Mouse (Mus musculus) megakaryocyte, embryonic 14.5 days (primary cell): Measurements from ENCODE around the gene Itpr1. TPM values are rescaled to one million over a fixed set of nuclear protein-coding genes. Genes with fewer than 3 reads are reported as not detected.

Experiments
- H3K27me3 ChIP-seq: replicated peaks from 2 replicates; pipeline ENCODE3; 2012; ENCODE audit warnings: inconsistent platforms
- H3K36me3 ChIP-seq: replicated peaks from 2 replicates; pipeline ENCODE3; 2012; ENCODE audit warnings: low read length, inconsistent platforms, mixed read lengths
- H3K4me1 ChIP-seq: 2 replicates; pipeline ENCODE4 v1.6.1; 2012; ENCODE audit warnings: inconsistent platforms
- H3K4me3 ChIP-seq: replicated peaks from 2 replicates; pipeline ENCODE3; 2012; ENCODE audit warnings: moderate library complexity, mild to moderate bottlenecking, inconsistent platforms
- H3K9me3 ChIP-seq: 2 replicates; pipeline ENCODE4 v1.6.1; 2012; ENCODE audit warnings: inconsistent platforms
- FLI1 ChIP-seq: IDR thresholded peaks from 2 replicates; pipeline ENCODE4 v1.6.1; 2012; ENCODE audit warnings: low read length, inconsistent platforms, mixed read lengths
- GATA1 ChIP-seq: IDR thresholded peaks from 3 replicates; pipeline ENCODE4 v1.6.1; 2012; ENCODE audit warnings: mixed read lengths, low read length, inconsistent platforms, borderline replicate concordance
- polyA plus RNA-seq: library from polyadenylated mRNA; stranded (reverse); fragments of >175 nt; gene quantifications from 2 replicates; pipeline ENCODE4 v1.2.3, GENCODE M21; 2012; ENCODE audit warnings: low replicate concordance; ENCODE audit not compliant: insufficient read depth

The Itpr1 gene
- polyA plus RNA-seq, 1 experiment, result 8.3 TPM

DNA sequence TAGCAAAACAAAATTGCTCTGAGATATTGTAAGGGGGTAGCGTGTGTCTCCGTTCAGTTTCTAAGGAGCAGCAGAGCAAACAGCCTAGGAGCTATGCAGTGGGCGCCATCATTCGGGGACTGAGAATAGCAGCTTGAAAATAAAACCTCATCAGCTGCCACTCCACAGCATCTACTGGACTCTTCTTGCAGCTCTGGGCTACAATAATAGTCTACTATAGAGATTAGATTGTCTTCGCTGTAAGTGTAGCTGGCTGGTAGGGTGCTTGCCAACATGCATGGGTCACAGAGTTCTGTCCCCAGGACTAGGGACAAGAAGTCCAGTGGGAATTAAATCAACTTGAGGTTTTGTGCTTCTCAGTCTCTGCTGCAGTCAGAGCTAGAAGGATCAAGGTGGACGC, 14.6 kb downstream of the Itpr1 start:
- peaks cover 81% of the 10 kb centered on the region for H3K4me1 ChIP-seq
- TF ChIP-seq GATA1, result no peak
- no peak for TF ChIP-seq FLI1
- H3K4me3 ChIP-seq, result no peak overlapping the region
- no peaks in the 10 kb centered on the region for H3K9me3 ChIP-seq
- H3K36me3 ChIP-seq, result peaks cover 27% of the 10 kb centered on the region
- no peaks in the 10 kb centered on the region for H3K27me3 ChIP-seq

DNA sequence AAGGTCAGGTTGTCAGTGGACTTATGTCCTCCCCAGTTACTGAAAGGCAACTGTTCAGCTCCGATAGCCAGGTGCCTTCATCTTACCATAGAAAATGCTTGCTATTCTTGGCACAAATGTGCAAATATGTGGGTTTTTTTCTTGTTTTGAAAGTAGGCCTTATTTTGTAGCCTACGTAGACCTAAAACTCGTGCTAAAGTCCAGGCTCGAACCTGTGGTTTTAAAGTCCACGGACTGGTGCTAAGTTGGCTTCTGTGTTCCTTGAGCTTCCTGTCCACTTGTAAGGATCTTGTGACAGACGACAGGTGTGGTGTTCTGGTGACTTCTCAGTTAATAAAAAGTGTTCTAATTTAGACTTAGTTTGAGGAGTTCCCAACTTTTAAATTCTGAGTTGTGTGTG, 15.2 kb downstream of the Itpr1 start:
- Histone ChIP-seq H3K4me1 (peaks cover 84% of the 10 kb centered on the region), H3K4me3 (no peak overlapping the region), H3K9me3 (no peaks in the 10 kb centered on the region), H3K27me3 (no peaks in the 10 kb centered on the region), H3K36me3 (peaks cover 24% of the 10 kb centered on the region)
- TF ChIP-seq FLI1 (no peak), GATA1 (no peak)

DNA sequence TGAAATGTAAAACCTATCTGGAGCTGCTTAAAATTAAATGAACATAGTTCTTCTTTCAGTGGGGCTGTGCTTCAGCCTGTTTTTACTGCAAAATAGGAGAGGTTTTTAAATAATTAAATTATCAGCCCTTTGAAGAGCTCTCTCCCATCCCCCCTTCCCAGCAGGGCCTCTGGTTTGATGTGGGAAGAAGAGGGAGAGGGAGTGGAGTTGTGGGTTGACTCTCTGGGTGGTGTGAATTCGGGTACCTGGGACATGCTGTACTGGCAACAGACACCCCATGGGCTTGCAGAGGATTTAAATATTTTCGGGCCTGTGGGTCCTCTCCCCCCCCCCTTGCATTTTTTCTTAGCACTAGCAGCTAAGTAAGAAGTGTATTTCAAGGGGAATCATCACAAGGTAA, 15.7 kb downstream of the Itpr1 start:
- H3K27me3 ChIP-seq, result no peaks in the 10 kb centered on the region
- TF ChIP-seq FLI1 (no peak), GATA1 (no peak)
- peaks cover 19% of the 10 kb centered on the region for H3K36me3 ChIP-seq
- H3K9me3 ChIP-seq, result no peaks in the 10 kb centered on the region
- no peak overlapping the region for H3K4me3 ChIP-seq
- H3K4me1 ChIP-seq, result peaks cover 84% of the 10 kb centered on the region

DNA sequence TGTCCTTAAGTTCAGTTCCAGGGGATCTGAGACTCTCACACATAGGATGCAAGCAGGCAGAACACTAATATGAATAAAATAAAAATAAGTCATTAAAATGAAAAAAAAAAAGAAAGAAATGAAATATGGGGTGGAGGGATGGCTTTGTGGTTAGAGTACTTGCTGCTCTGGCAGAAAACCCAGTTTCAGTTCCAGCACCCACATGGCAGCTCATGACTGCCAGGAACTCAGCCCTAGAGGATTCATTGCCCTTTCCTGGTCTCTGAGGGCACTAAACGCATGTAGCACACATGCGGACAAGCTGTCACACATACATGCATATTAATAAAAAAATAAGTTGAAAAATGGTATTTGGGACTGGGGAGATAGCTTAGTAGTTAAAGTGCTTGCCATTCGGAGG, 17.7 kb downstream of the Itpr1 start:
- H3K4me3 ChIP-seq, result no peak overlapping the region
- peaks cover 83% of the 10 kb centered on the region for H3K4me1 ChIP-seq
- TF ChIP-seq GATA1, result no peak
- no peak for TF ChIP-seq FLI1
- H3K36me3 ChIP-seq, result peaks cover 18% of the 10 kb centered on the region
- H3K27me3 ChIP-seq, result no peaks in the 10 kb centered on the region
- H3K9me3 ChIP-seq, result no peaks in the 10 kb centered on the region

DNA sequence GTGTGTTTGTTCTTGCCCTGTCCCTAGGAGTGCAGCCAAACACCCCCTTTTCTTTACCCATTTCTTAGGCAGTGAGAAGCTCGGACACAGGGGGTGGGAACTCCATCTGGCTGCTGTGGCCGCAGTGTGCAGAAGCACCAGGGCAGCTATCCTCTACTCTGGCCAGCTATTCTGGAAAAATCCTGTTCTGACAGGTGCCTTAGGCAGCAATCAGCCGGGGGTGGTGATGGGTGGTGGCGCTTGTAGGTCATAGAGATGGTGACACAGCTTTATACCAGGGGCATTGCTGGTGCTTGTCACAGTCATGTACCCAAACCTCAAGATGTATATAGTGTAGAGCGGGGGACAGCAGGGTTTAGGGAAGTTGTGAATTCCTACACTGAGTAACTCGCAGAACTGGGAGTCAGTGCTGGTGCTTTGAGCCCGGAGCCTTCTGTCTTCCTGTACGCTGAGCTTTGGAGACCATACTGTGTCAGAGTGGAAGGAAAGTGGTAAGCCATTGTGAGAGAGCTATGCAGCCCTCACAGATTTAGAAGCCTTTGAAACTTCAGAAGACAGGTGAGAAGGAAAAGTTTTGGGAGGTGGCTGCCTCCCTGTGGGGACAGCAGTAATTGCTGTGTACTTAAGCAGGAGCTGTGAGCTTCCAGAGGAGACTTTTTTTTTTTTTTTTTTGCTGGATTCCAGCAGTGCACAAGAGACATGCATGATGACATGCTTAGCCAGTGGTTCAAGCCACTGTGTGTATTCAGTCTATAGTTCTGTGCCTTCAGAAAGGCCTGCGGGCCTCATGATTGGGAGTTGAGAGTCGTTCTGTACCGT, 19.2 kb downstream of the Itpr1 start:
- H3K4me1 ChIP-seq, result peaks cover 87% of the 10 kb centered on the region
- TF ChIP-seq GATA1 (no peak), FLI1 (no peak)
- H3K9me3 ChIP-seq, result no peaks in the 10 kb centered on the region
- peaks cover 17% of the 10 kb centered on the region for H3K36me3 ChIP-seq
- H3K27me3 ChIP-seq, result no peaks in the 10 kb centered on the region
- no peak overlapping the region for H3K4me3 ChIP-seq

DNA sequence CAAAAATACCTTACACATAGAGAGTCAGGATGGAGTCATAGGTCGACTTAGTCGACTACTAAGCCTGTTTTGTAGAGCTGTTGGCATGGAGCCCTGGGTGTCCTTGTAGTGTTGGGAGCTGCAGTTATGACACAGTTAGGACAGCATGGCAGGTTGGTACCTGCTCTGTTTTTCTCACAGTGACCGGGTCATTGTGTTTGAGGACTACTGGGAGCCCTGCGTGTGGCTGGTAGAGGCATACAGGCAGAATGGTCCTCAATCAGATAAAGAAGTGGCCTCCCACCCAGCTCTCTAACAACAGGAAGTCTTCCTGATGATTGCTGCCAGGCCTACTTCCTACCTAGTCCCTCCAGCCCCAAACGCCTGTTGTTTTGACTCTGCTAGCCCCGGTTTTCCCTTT, 20.2 kb downstream of the Itpr1 start:
- TF ChIP-seq GATA1 (no peak), FLI1 (no peak)
- Histone ChIP-seq H3K36me3 (peaks cover 26% of the 10 kb centered on the region), H3K9me3 (no peaks in the 10 kb centered on the region), H3K27me3 (no peaks in the 10 kb centered on the region), H3K4me1 (peaks cover 86% of the 10 kb centered on the region), H3K4me3 (peak overlapping the region; percentile 60)

DNA sequence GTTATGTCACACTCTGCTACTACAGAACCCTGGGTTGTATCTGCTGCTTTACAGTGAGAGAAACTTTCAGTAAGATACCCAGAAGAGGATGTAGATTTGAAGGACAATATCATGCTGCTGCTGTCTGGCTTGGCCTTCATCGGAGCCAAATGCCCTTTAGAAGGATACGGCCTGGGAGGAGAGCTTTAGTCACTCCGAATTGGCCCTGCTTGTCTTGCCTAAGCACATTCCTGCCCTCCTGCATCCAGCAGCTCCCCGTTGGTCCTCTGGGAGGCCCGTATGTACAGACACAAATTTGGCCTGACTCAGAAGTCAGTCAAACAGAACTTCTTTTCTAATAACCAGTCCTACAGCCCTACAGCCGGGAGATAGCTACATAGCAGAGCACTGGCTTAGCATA, 21.6 kb downstream of the Itpr1 start:
- no peaks in the 10 kb centered on the region for H3K9me3 ChIP-seq
- H3K4me3 ChIP-seq, result no peak overlapping the region
- peaks cover 37% of the 10 kb centered on the region for H3K36me3 ChIP-seq
- no peaks in the 10 kb centered on the region for H3K27me3 ChIP-seq
- TF ChIP-seq FLI1 (no peak), GATA1 (no peak)
- peaks cover 88% of the 10 kb centered on the region for H3K4me1 ChIP-seq

DNA sequence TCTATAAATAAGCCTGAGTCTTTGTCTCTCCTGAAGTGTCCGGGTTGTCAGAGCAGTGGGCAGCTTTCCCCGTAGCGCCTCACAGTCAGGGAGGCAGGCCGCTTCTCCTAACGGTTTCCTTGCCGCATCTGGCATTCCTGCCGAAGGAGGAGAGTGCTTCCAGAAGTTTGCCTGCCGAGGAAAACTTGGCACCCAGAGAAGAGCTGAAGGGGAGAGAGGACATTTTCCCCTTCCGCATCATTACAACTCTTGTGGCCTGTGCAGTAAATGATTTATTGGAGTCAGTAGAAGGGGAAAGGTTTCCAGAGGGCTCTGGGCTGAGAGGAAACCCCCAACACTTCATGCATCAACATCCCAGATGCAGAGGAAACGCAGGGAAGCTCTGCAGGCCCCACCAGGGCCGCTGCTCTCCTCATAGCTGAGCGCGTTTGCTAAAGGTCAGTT, 22.8 kb downstream of the Itpr1 start:
- Histone ChIP-seq H3K9me3 (no peaks in the 10 kb centered on the region), H3K36me3 (peaks cover 47% of the 10 kb centered on the region), H3K4me3 (no peak overlapping the region), H3K4me1 (peaks cover 88% of the 10 kb centered on the region), H3K27me3 (no peaks in the 10 kb centered on the region)
- TF ChIP-seq FLI1 (no peak), GATA1 (no peak)

DNA sequence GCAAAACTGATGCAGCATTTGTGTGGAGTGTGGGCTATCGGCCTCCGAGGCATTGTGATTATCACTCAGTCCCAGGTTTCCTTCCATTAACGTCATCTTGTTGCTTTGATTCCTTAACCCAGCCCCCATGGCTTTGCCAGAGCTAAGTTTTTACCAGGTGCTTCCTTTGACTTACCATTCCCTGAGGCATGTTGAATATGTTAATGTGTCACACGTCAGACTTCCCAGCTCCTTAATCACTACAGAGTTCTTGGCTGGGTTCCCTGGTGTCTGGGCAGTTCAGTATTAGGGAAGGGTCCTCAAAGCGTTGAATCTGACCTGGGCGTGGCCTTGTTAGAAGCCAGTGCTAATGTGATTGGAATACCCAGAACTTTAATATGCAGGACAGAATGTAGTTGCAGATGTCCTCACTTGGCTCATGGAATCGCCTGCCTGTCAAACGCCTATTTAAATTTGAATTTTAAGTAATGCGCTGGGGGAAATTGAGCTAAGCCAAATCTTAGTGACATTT, 23.6 kb downstream of the Itpr1 start:
- Histone ChIP-seq H3K27me3 (no peaks in the 10 kb centered on the region), H3K9me3 (no peaks in the 10 kb centered on the region), H3K4me1 (peaks cover 86% of the 10 kb centered on the region), H3K36me3 (peaks cover 55% of the 10 kb centered on the region), H3K4me3 (no peak overlapping the region)
- TF ChIP-seq FLI1 (no peak), GATA1 (no peak)

DNA sequence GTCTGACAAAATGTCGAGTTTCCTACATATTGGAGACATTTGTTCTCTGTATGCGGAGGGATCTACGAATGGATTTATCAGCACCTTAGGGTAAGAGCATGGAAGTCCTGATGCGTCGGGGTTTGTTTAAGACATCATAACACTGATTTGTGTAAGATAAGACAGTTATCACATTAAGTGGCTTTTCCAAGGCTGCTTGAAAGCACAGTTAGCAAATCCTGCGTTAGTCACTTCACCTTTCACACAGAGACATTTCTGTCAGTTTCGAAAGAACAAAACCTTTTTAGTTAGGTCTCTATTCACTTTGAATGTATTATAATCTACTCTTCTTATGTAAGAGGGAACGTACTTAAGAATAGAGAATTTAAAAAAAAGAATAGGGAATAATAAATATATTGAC, 24.1 kb downstream of the Itpr1 start:
- peaks cover 60% of the 10 kb centered on the region for H3K36me3 ChIP-seq
- H3K4me1 ChIP-seq, result peaks cover 81% of the 10 kb centered on the region

More for the DNA sequence above, 24.1 kb downstream of the Itpr1 start:
- TF ChIP-seq FLI1 (no peak), GATA1 (no peak)
- Histone ChIP-seq H3K4me3 (no peak overlapping the region), H3K9me3 (no peaks in the 10 kb centered on the region), H3K27me3 (no peaks in the 10 kb centered on the region)
